Mouse (Mus musculus) CH12.LX (cell line): ENCODE results near the gene Itpr3. TPM values are rescaled to one million over a fixed set of nuclear protein-coding genes. Genes with fewer than 3 reads are reported as not detected.

ENCODE experiments used
- DNase-seq: peaks from one replicate; pipeline ENCODE4 v3.0.0-alpha.2; 2013; ENCODE audit errors: extremely low read depth
- H3K27ac ChIP-seq: 2 replicates; pipeline ENCODE4 v1.5.1; 2012; ENCODE audit warnings: low read depth, mild to moderate bottlenecking, control low read depth, moderate library complexity; ENCODE audit not compliant: insufficient read depth
- H3K27me3 ChIP-seq: replicated peaks from 2 replicates; pipeline ENCODE3; 2012; ENCODE audit warnings: inconsistent platforms
- H3K36me3 ChIP-seq, 2 experiments: replicated peaks in 1 of 2; 2 replicates each; pipeline versions ENCODE3 to v1.6.1; 2012; ENCODE audit warnings: inconsistent platforms in 1 of 2, low read length in 1 of 2, mild to moderate bottlenecking in 1 of 2, mixed read lengths in 1 of 2, moderate library complexity in 1 of 2; ENCODE audit not compliant: control insufficient read depth in 1 of 2, insufficient read depth in 1 of 2
- H3K4me1 ChIP-seq, 2 experiments: 2 replicates each; pipeline ENCODE4 v1.6.1; 2012; ENCODE audit warnings: inconsistent platforms in 1 of 2, moderate library complexity in 1 of 2; ENCODE audit not compliant: insufficient read depth in 2 of 2, control insufficient read depth in 1 of 2
- H3K4me2 ChIP-seq: 2 replicates; pipeline ENCODE4 v1.6.1; 2012; ENCODE audit warnings: low read depth, mild to moderate bottlenecking, control low read depth; ENCODE audit not compliant: poor library complexity, insufficient read depth, severe bottlenecking
- H3K4me3 ChIP-seq, 3 experiments: fragments of 150-350 bp in 1 of 3; sonication (generic) in 1 of 3; replicated peaks in 1 of 3; 2 replicates each; pipeline versions ENCODE3 to v1.5.1; 2011 to 2012; ENCODE audit warnings: low read depth in 2 of 3, low read length in 2 of 3, mild to moderate bottlenecking in 2 of 3, moderate library complexity in 2 of 3, control low read depth in 1 of 3, improper control_type of control experiment in 1 of 3, inconsistent platforms in 1 of 3, mixed read lengths in 1 of 3; ENCODE audit not compliant: poor library complexity in 1 of 3
- H3K79me2 ChIP-seq: replicated peaks from 2 replicates; pipeline ENCODE4 v1.6.1; 2012; ENCODE audit warnings: mild to moderate bottlenecking, moderate library complexity; ENCODE audit not compliant: control insufficient read depth, poor library complexity, insufficient read depth, severe bottlenecking; ENCODE audit errors: extremely low read depth
- H3K9ac ChIP-seq: 2 replicates; pipeline ENCODE4 v1.6.1; 2012; ENCODE audit warnings: low read depth, mild to moderate bottlenecking, control low read depth, moderate library complexity; ENCODE audit not compliant: insufficient read depth
- H3K9me3 ChIP-seq: replicated peaks from 2 replicates; pipeline ENCODE3; 2012; ENCODE audit warnings: low read length, inconsistent platforms, mixed read lengths
- BHLHE40 ChIP-seq: IDR thresholded peaks from 2 replicates; pipeline ENCODE4 v1.6.1; 2011; ENCODE audit warnings: mild to moderate bottlenecking, low read depth, low read length, improper control_type of control experiment
- CHD1 ChIP-seq: IDR thresholded peaks from 2 replicates; pipeline ENCODE4 v1.6.1; 2012; ENCODE audit warnings: low read depth, low read length, improper control_type of control experiment, inconsistent platforms
- CHD2 ChIP-seq: IDR thresholded peaks from 2 replicates; pipeline ENCODE4 v1.6.1; 2011; ENCODE audit warnings: low read length, improper control_type of control experiment
- CTCF ChIP-seq, 2 experiments: IDR thresholded peaks in 1 of 2; conservative IDR thresholded peaks in 1 of 2; 2 replicates each; pipeline ENCODE4 v1.5.1; 2011 to 2012; ENCODE audit warnings: low read depth in 2 of 2, low read length in 2 of 2, improper control_type of control experiment in 1 of 2, inconsistent platforms in 1 of 2, mild to moderate bottlenecking in 1 of 2, moderate library complexity in 1 of 2
- E2F4 ChIP-seq: IDR thresholded peaks from 2 replicates; pipeline ENCODE4 v1.6.1; 2011; ENCODE audit warnings: low read depth, low read length, improper control_type of control experiment; ENCODE audit not compliant: insufficient replicate concordance
- ELF1 ChIP-seq: IDR thresholded peaks from 2 replicates; pipeline ENCODE4 v1.6.1; 2014; ENCODE audit warnings: low read depth, mild to moderate bottlenecking, inconsistent platforms, low read length, improper control_type of control experiment
- GABPA ChIP-seq: IDR thresholded peaks from 2 replicates; pipeline ENCODE4 v1.6.1; 2012; ENCODE audit warnings: low read depth, low read length, improper control_type of control experiment, inconsistent platforms; ENCODE audit not compliant: insufficient replicate concordance
- HCFC1 ChIP-seq: IDR thresholded peaks from 2 replicates; pipeline ENCODE4 v1.6.1; 2012; ENCODE audit warnings: low read depth, mild to moderate bottlenecking, inconsistent platforms, low read length, improper control_type of control experiment
- IRF4 ChIP-seq: IDR thresholded peaks from 2 replicates; pipeline ENCODE4 v1.6.1; 2014; ENCODE audit warnings: low read depth, mild to moderate bottlenecking, inconsistent platforms, low read length, improper control_type of control experiment
- JUND ChIP-seq: conservative IDR thresholded peaks from 2 replicates; pipeline ENCODE4 v1.6.1; 2011; ENCODE audit warnings: low read depth, low read length, improper control_type of control experiment
- KAT2A ChIP-seq: IDR thresholded peaks from 2 replicates; pipeline ENCODE4 v1.6.1; 2012; ENCODE audit warnings: low read length, improper control_type of control experiment, inconsistent platforms; ENCODE audit not compliant: insufficient replicate concordance
- MAFK ChIP-seq: IDR thresholded peaks from 2 replicates; pipeline ENCODE4 v1.6.1; 2011; ENCODE audit warnings: low read length, improper control_type of control experiment; ENCODE audit not compliant: insufficient replicate concordance
- MAX ChIP-seq: IDR thresholded peaks from 2 replicates; pipeline ENCODE4 v1.6.1; 2011; ENCODE audit warnings: low read length, improper control_type of control experiment
- MEF2A ChIP-seq: IDR thresholded peaks from 2 replicates; pipeline ENCODE4 v1.6.1; 2014; ENCODE audit warnings: low read depth, mild to moderate bottlenecking, inconsistent platforms, low read length, improper control_type of control experiment, borderline replicate concordance
- MXI1 ChIP-seq: IDR thresholded peaks from 2 replicates; pipeline ENCODE4 v1.6.1; 2011; ENCODE audit warnings: mild to moderate bottlenecking, low read depth, low read length, improper control_type of control experiment
- MYC ChIP-seq: IDR thresholded peaks from 2 replicates; pipeline ENCODE4 v1.6.1; 2011; ENCODE audit warnings: low read depth, mild to moderate bottlenecking, improper control_type of control experiment, low read length
- NELFE ChIP-seq: IDR thresholded peaks from 2 replicates; pipeline ENCODE4 v1.6.1; 2011; ENCODE audit warnings: low read depth, low read length, improper control_type of control experiment
- NRF1 ChIP-seq: IDR thresholded peaks from 2 replicates; pipeline ENCODE4 v1.6.1; 2014; ENCODE audit warnings: low read depth, mild to moderate bottlenecking, inconsistent platforms, low read length, improper control_type of control experiment, moderate library complexity
- PAX5 ChIP-seq: IDR thresholded peaks from 2 replicates; pipeline ENCODE4 v1.6.1; 2012; ENCODE audit warnings: low read length, inconsistent platforms, mixed read lengths
- POLR2AphosphoS2 ChIP-seq: IDR thresholded peaks from 2 replicates; pipeline ENCODE4 v1.6.1; 2011; ENCODE audit warnings: low read depth, low read length, improper control_type of control experiment
- SIN3A ChIP-seq: IDR thresholded peaks from 2 replicates; pipeline ENCODE4 v1.6.1; 2012; ENCODE audit warnings: low read length, improper control_type of control experiment, inconsistent platforms
- SMC3 ChIP-seq: IDR thresholded peaks from 2 replicates; pipeline ENCODE4 v1.6.1; 2011; ENCODE audit warnings: low read depth, low read length, improper control_type of control experiment
- TBP ChIP-seq: conservative IDR thresholded peaks from 2 replicates; pipeline ENCODE4 v1.6.1; 2011; ENCODE audit warnings: low read depth, low read length, improper control_type of control experiment
- UBTF ChIP-seq: IDR thresholded peaks from 2 replicates; pipeline ENCODE4 v1.6.1; 2012; ENCODE audit warnings: low read depth, mild to moderate bottlenecking, inconsistent platforms, low read length, improper control_type of control experiment, moderate library complexity
- USF1 ChIP-seq: IDR thresholded peaks from 2 replicates; pipeline ENCODE4 v1.6.1; 2014; ENCODE audit warnings: low read depth, mild to moderate bottlenecking, inconsistent platforms, low read length, improper control_type of control experiment
- ZC3H11A ChIP-seq: IDR thresholded peaks from 2 replicates; pipeline ENCODE4 v1.6.1; 2012; ENCODE audit warnings: low read depth, mild to moderate bottlenecking, inconsistent platforms, low read length, improper control_type of control experiment
- ZKSCAN1 ChIP-seq: IDR thresholded peaks from 2 replicates; pipeline ENCODE4 v1.6.1; 2012; ENCODE audit warnings: low read depth, inconsistent platforms, low read length, improper control_type of control experiment, borderline replicate concordance
- ZNF384 ChIP-seq: IDR thresholded peaks from 2 replicates; pipeline ENCODE4 v1.6.1; 2012; ENCODE audit warnings: low read depth, low read length, improper control_type of control experiment, inconsistent platforms
- dilution Hi-C: fragments of 300-500 bp; cut with MboI; formaldehyde crosslinking; loops from 2 replicates; pipeline ENCODE4 v1.14.3; 2020; ENCODE audit warnings: low sequenced_read_pairs; ENCODE audit not compliant: extremely low pct_unique_long_range_greater_than_20kb, extremely low pct_ligation_motif_present
- in situ Hi-C: fragments of 300-500 bp; cut with MboI; formaldehyde crosslinking; loops from 3 replicates; pipeline ENCODE4 v1.14.3; 2019; ENCODE audit warnings: low sequenced_read_pairs, low pct_ligation_motif_present, low pct_unique_long_range_greater_than_20kb, mixed read lengths
- polyA plus RNA-seq: library from polyadenylated mRNA; unstranded; fragments of >175 nt; gene quantifications from 2 replicates; pipeline ENCODE4 v1.2.1, GENCODE M21; 2012; ENCODE audit warnings: low read depth; ENCODE audit not compliant: insufficient read length
- total RNA-seq, 2 experiments: library from RNA; depleted of rRNA; stranded (reverse); fragments of 300-350 nt in 1 of 2; fragments of >200 nt in 1 of 2; gene quantifications; 2 replicates each; pipeline ENCODE4 v1.2.3; 2012 to 2014

The Itpr3 gene
- total and polyA plus RNA-seq, 3 experiments, result 2.5 to 11.3 (median 9.5) TPM

DNA sequence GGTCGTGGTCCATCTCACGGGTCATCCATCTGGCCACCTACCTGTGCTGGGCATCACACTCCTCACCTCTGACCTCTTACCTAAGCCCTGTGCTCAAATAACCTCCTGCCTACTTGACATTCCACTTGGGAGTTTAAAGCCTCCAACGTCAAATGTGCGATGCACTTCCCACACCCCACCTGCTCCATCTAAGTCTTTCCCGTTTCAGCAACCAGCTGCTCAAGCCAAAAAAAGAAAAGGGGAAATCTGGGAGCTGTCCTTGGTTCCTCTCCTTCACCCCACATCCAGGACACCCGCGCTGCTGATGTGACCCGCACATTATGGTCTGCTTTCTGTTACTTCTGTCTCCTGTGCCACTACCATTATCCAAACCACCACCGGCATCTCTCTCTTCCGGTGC, 75.1 kb downstream of the Itpr3 start:
- no peak overlapping the region for H3K27ac ChIP-seq
- DNase-seq, result no peak
- H3K36me3 ChIP-seq, result peaks cover 10 to 52% of the 10 kb centered on the region in 2 experiments
- H3K4me1 ChIP-seq, result peaks cover 22 to 40% of the 10 kb centered on the region in 2 experiments
- no peaks in the 10 kb centered on the region for H3K79me2 ChIP-seq
- no peaks in the 10 kb centered on the region for H3K9me3 ChIP-seq
- H3K27me3 ChIP-seq, result peaks cover 3% of the 10 kb centered on the region
- H3K4me2 ChIP-seq, result no peak overlapping the region
- no peak overlapping the region for H3K4me3 ChIP-seq
- dilution Hi-C loops, result no loop called here
- in situ Hi-C loops, result loop anchor here (5.0 kb wide), 1 partner anchor 385 kb away; no protein-coding TSS in a partner anchor
- TF ChIP-seq ZNF384 (no peak), CHD2 (no peak), ELF1 (no peak), MAFK (no peak), HCFC1 (no peak), MXI1 (no peak), POLR2AphosphoS2 (no peak), MYC (no peak), E2F4 (no peak), GABPA (no peak), SMC3 (no peak), JUND (no peak), TBP (no peak), ZKSCAN1 (no peak), BHLHE40 (no peak), ZC3H11A (no peak), IRF4 (no peak), KAT2A (no peak)
- TF ChIP-seq, all 38 proteins: peak for 0
- H3K9ac ChIP-seq, result no peak overlapping the region

DNA sequence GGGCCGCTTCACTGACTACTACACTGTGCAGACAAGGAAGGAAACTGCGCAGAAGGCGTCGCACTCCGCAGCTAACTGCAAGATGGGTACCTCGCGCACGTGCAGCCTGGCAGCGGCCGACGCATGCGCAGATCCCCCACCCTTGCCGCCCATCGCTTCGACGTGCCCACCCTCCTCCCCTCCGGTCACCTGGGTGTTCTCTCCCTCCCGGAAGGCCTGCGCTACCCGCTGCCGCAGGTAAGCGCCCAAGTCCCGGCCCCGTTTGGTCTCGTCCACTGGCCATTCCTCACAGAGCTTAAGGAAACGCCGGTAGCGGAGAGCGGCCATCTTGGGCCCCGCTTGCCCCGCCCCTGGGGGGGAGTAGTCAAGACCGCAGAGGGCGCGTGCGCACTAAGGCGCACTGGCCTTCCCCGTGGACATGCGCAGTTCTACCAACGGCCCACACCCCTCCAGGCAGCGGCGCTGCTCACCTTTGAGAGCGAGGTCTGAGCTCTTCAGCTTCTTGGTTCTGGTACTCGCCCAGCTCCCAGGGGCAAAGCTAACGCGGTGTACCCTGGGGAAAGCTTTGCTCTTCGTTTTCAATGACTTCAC, 76.5 kb downstream of the Itpr3 start, which contains the start of gene Uqcc2:
Gene Uqcc2, minus strand, starts transcription at position 366 of the 591 bp plus-strand sequence.
- Histone ChIP-seq H3K27me3 (peaks cover 3% of the 10 kb centered on the region), H3K4me2 (peak within 1 kb of the TSS; percentile 48), H3K4me1 (peaks cover 22 to 40% of the 10 kb centered on the region in 2 experiments), H3K9ac (peak within 1 kb of the TSS; percentile 91), H3K4me3 (peak within 1 kb of the TSS; percentile 59 to 94 (median 64)), H3K36me3 (peaks cover 10 to 38% of the 10 kb centered on the region in 2 experiments), H3K27ac (peak within 1 kb of the TSS; percentile 89), H3K79me2 (no peaks in the 10 kb centered on the region), H3K9me3 (no peaks in the 10 kb centered on the region)
- DNase-seq, result peak; percentile 96
- dilution Hi-C loops, result no loop called here
- in situ Hi-C loops, result loop anchor here (5.0 kb wide), 1 partner anchor 384 kb away; no protein-coding TSS in a partner anchor
- TF ChIP-seq E2F4 (no peak), UBTF (no peak), MAFK (no peak), GABPA (no peak), BHLHE40 (peak; percentile 96), TBP (peak; percentile 69; the same call in 1 of the 2 replicates), IRF4 (peak; percentile 56), POLR2AphosphoS2 (peak; percentile 76; the same call in 1 of the 2 replicates), CTCF (conservative IDR thresholded peaks at IDR 0.05 in 1 of 2, IDR thresholded peaks at IDR 0.05 in 1 of 2; ENCODE audit: low read depth in 2 of 2, low read length in 2 of 2) (peak in 1 of 2 experiments; percentile 85; a peak in 2 of 4 replicates), SMC3 (peak; percentile 75), CHD1 (0 out of 2 replicates have a peak, but pooled peaks have one; percentile 35), PAX5 (no peak), NRF1 (peak; percentile 84), MEF2A (peak; percentile 57; the same call in 1 of the 2 replicates), MYC (peak; percentile 77), KAT2A (0 out of 2 replicates have a peak, but pooled peaks have one; percentile 24), JUND (no peak), CHD2 (no peak), SIN3A (0 out of 2 replicates have a peak, but pooled peaks have one; percentile 29), USF1 (0 out of 2 replicates have a peak, but pooled peaks have one; percentile 2), NELFE (peak; percentile 90), MAX (peak; percentile 99), ZKSCAN1 (no peak), ELF1 (peak; percentile 58; the same call in 1 of the 2 replicates), MXI1 (peak; percentile 34)
